Mouse (Mus musculus) left cerebral cortex, adult 9 months (tissue): ENCODE results near the gene Tcp10c.
"Not testable (repeated sequence)": the region's sequence is repeated elsewhere in the genome, so short reads cannot be mapped to it uniquely, and the experiment has no call there.

Experiments used
- DNase-seq, 2 experiments: peaks; one replicate each; pipeline ENCODE4 v3.0.0; 2022; ENCODE audit warnings: low spot score in 2 of 2

Tcp10c gene

DNA sequence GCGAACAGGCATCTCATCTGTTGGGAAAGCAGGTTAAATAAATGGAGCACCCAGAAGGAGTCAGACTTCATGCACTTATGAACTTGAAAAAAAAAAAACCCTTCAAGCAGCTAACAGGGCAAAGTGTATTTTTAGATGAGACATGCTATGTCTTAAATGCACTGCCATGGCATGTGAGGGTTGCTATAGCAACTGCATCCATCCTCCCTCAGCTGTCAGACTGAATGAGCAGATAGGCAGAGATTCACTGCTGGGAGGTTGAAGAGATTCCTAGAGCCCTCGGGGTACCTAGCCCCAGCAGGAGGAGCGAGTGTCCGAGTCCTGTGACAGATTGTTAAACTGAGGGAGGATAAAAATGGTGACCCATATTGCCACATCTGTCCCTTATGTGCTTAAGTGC lies 36.6 kb downstream of the Tcp10c start:
- DNase-seq, result not testable (repeated sequence)

DNA sequence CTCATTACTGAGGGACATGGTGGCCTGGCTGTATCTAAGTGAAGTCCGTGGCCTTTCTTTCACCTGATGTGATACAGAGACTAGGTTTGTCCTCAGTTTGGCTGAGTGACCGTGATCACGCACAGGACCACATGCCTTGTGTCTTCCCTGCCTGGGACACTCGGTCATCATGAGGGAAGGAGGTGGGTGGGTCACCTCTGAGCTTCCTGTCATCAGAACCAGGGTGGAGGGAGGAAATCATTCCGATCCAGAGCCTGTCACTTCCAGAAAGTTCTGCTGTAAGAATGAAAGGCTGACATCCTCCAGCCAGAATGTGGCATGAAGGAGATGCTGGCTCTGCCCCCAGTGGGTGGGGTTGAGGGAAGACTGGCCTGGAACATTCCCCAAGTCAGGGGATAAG lies 45.6 kb downstream of the Tcp10c start:
- not testable (repeated sequence) for DNase-seq

DNA sequence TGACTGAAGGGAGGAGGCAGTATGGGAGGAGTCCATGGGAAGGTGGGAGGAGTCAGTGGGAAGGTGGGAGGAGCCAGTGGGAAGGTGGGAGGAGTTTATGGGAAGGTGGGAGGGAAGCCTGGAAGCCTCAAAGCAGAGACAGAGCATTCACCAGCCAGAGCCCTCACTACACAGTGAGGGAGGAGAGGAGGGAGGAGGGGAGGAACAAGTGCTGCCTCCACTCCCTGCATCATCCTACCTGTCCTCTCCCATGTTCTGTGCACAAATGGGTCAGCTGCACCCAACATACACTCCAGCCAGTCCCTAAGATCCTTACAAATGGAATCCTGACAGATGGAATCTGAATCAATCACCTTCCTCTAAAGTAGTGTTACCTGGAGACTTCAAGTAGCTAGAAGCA lies 47.7 kb downstream of the Tcp10c start:
- not testable (repeated sequence) for DNase-seq

DNA sequence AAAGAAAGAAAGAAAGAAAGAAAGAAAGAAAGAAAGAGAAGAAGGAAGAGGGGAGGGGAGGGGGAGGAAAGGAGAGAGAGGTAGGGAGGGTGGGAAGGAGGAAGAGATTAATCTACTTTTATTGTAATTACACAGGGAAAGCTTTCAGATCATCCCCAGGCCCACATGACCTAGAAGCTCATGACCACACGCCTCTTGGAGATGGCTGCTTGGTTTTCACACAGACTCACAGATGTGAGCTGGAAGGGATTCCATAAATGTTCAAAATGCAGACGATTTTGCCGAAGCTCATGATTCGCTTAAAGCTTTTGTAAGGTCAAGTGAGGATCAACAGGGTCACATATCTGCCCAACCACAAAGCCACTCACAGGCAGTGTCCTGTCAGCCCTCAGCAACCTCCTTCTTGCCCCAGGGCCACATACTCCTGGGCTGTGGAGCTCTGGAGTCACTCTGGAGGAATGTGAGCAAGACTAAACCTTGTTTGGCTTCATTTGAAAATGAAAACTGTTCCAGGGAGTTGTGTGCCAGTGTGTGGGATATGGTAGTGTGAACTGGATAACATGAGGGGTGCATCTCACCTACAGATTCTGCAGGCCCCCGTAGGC lies 49.3 kb downstream of the Tcp10c start:
- DNase-seq, result not testable (repeated sequence)

DNA sequence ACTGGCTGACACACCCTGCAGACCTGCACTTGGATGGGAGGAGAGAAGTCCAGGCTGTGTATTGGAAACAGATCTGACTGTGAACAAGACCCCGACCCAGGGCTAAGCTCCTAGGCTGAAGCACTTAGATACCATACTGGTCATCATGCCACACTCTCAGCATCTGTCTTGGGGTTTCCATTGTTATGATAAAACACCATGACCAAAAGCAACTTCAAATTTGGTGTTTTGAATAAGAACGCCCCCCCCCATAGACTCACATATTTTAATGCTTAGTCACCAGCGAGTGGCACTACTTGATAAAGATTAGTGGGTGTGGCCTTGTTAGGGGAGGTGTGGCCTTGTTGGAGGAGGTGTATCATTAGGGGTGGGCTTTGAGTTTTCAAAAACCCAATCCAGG lies 51.7 kb downstream of the Tcp10c start:
- DNase-seq, result not testable (repeated sequence)

DNA sequence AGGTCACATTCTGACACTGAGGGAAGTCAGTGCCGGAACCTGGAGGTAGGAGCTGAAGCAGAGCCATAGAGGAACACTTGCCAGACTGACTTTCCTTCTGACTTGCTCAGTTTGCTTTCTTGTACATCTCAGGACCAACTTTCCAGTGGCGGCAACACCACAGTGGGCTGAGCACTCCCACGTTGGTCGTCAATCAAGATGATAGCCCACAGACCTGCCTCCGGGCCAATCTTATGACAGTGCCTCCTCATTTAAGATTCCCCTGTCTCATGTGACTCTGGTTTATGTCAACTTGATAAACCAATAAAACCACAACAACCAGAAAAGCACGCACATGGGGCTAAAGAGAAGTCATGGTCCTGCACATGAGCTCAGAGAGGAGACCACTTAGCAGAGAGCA lies 52.3 kb downstream of the Tcp10c start:
- DNase-seq, result not testable (repeated sequence)

DNA sequence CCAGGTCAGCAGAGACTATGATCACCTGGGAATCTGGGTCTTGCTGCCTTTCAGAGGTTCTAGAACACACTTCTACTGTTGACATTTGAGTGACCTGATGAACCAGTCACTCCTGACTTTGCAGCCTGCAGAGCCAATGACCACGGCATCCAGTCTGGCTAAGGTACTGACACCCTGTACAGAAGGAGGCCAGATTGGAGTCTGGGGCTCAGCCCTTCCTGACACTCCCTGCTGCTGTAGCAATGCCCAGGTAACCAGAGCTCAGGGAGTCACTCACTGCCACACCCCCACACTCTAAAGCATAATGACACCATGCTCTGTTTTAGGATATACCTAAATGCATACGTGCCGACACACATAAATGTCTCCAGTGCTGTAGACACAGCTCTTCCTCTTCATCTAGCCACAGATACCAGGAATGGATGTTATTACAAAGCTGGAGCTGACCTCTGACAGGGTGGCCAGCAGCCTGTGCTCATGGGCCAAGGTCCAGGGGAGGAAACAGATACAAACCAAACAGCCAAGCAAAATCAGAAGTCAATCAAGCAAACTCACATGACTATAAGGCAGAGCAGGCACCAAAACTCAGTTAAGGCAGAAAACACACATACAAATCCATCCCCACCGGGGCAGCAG lies 53.4 kb downstream of the Tcp10c start:
- not testable (repeated sequence) for DNase-seq

DNA sequence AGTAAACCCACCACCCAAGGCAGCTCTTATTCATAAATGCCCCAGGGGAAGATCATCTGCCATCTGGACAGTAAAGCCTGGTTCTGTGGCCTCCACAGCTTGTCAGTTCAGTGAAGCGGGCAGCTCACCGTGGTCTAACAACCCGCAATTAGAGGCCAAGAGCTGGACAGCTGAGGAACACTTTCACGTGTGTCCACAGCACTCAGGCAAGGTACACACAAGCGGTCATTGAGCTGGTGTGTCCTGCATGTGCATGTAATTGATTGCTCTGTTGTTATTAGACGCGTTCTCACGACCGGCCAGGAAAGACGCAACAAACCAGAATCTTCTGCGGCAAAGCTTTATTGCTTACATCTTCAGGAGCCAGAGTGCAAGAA lies 53.9 kb downstream of the Tcp10c start:
- DNase-seq, result not testable (repeated sequence)

DNA sequence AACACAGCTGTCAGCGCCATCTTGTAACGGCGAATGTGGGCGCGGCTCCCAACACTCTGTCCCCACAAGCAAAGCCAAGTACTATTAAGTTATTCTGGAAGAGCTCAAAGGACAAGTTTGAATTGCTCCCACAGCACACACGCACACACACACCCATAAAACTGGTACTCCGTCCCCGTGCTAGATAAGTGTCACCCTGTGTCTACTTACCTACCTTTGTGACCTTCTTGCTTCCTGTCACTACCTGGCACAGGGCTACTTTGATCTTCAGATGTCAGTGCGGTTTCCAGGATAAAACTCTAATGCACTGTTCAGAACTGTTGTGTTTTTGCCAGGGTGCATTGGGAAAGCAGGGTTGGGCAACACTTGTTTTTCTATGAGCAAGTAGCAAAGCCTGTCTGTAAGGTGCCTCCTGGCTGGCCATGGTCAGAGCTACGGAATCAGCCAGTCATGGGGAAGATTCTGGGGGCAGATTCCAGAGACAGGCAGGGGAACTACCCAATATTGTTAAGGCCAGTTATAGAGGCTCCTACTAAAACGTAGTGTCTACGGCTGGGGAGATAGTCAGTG lies 66.7 kb downstream of the Tcp10c start:
- not testable (repeated sequence) for DNase-seq

DNA sequence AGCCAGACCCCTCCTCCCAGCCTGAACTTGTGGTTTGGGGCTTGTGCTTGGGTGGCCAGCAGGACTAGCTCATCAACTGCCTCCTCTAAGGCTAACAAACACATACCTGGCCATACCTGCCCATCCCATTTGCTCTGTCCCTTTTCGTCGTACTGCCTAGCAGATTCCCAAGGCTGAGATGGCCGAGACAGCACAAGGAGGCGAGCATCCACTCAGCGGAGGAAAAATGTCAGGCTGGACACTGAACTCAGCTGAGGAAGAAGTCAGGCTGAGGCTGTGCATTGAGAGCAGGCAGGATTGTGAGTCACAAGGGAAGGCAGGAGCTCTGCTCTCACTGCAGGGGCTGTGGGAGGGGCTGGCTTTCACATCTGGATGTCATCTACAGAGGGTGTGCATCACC lies 68.3 kb downstream of the Tcp10c start:
- DNase-seq, result not testable (repeated sequence)

DNA sequence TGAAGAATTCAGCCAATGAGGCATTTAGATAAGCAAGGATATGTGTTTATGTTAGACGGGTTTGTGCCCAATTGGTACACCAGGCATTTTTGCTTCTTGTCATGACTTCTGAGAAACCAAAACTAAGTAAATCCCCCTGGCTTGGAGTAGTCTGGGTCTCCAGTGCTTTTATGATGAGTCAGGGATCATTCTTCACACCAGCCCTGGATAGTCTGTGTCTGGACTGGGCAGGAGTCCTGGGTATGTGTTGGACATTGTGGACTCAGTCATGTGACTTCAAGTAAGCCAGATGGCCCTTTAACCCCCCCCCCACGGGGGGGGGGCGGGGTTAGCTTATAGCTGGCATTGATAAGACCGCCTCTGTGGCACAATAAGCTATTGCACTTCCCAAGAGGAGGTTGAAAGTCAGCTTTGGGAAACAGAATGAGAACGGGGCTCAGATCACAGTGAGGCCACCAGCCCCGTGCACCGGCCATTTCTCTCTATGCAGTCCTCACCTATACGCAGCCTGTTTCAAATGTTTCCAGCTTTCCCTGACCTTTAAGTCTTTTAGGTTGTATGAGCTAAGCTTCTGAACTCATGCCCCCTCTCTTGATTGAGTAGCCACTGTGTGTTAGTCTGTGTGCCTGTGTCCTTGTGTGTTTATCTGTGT lies 69.1 kb downstream of the Tcp10c start:
- not testable (repeated sequence) for DNase-seq

DNA sequence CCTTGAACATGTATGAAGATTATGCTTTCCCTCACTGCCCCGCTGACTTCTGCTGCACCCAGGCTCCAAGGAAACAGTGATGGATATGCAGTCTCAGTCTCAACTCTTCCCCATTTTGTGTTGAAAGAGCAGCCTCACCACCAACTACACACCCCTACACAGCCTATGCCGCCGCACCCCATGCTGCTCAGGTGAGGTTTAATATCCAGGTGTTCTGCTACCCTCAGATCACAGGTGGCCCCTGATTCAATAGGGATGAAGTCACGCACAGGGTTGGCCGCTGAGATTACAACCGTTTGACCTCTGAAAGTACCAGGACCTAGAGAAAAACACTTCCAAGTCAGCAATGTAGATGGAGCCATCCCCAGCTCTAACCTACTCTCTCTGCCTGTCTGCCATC lies 69.9 kb downstream of the Tcp10c start:
- not testable (repeated sequence) for DNase-seq

DNA sequence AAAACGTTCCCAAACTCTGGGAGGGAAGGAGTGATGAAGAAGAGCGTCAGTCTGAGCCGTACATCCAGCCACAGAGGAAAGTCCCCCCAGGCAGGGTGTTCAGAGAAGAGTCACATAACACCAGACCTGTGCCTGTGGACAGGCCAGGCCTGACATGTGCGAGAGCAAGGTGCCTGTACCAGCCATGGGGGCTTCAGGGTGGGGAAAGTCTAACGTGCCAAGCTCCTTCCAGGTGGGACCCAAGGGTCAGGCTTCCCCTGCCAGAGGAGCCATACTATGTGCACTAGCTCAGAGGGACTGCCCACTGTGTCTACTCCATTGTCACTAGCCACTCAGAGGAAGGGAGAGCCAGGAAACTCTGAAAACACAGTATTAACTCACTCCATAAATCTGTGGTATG lies 71.3 kb downstream of the Tcp10c start:
- not testable (repeated sequence) for DNase-seq

DNA sequence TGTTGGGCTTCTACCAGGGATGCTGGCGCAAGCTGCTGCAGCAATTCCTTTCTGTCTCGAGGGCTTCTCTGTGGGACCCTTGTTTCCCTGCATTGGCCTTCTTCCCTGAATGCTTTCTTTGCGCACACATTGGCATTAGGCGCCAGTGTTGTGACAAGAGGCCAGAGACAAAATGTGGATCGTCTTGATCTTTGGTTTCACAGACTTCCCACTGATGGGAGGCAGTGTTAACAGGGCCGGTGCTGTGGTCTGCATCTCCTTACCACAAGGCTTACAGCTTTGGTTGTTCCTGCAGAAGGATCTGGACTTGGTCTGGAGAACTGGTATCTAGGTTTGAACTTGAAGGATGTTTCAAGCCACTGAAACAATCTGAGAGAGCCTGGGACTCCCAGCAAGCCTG lies 72.1 kb downstream of the Tcp10c start:
- DNase-seq, result not testable (repeated sequence)
